ENCODE assay signal across 8 mouse cellular contexts in genomic region chr13:58402744-58403110, GRCm38 (mm10). TPM values are rescaled to one million over a fixed set of nuclear protein-coding genes. Genes with fewer than 3 reads are reported as not detected.
DNase-seq lines count a peak whose midpoint lies in the region; ATAC-seq and TF ChIP-seq lines count a peak whose summit lies in the region.

No protein-coding gene starts in this region.

- H3K9me3 ChIP-seq in embryonic facial prominence, embryonic 13.5 days, result no peaks in the 10 kb centered on the region
- H3K9me3 ChIP-seq in limb, embryonic 10.5 days (replicated peaks), result no peaks in the 10 kb centered on the region
- H3K9me3 ChIP-seq in neural tube, embryonic 13.5 days, result no peaks in the 10 kb centered on the region

- peaks cover 4% of the 10 kb centered on the region; the same call in 1 of the 2 replicates for H3K4me1 ChIP-seq in embryonic facial prominence, embryonic 13.5 days
- H3K4me1 ChIP-seq in limb, embryonic 10.5 days, result 0 out of 2 replicates have a peak, but pooled peaks cover 8% of the 10 kb centered on the region
- H3K4me1 ChIP-seq in neural tube, embryonic 13.5 days (replicated peaks), result peaks cover 18% of the 10 kb centered on the region

- no peaks in the 10 kb centered on the region for H3K27me3 ChIP-seq in embryonic facial prominence, embryonic 13.5 days
- no peaks in the 10 kb centered on the region for H3K27me3 ChIP-seq in limb, embryonic 10.5 days (ENCODE audit: low read depth, poor library complexity, severe bottlenecking)
- H3K27me3 ChIP-seq in neural tube, embryonic 13.5 days, result no peaks in the 10 kb centered on the region

- ATAC-seq in embryonic facial prominence, embryonic 13.5 days (ENCODE audit: insufficient number of reproducible peaks, insufficient read depth, low FRiP score, low TSS enrichment, low read depth), result no peak; the same call in 1 of the 2 replicates
- ATAC-seq in neural tube, embryonic 13.5 days (ENCODE audit: low read depth), result peak; percentile 67

- peak overlapping the region; percentile 99 for H3K27ac ChIP-seq in left cerebral cortex, adult 2 months
- peak overlapping the region; percentile 99 for H3K27ac ChIP-seq in embryonic facial prominence, embryonic 13.5 days
- peak overlapping the region; percentile 100 for H3K27ac ChIP-seq in limb, embryonic 10.5 days
- peak overlapping the region; percentile 100 for H3K27ac ChIP-seq in neural tube, embryonic 13.5 days (replicated peaks)

- H3K4me2 ChIP-seq in embryonic facial prominence, embryonic 13.5 days, result peak overlapping the region; percentile 58
- H3K4me2 ChIP-seq in neural tube, embryonic 13.5 days, result peak overlapping the region; percentile 57

- no peak for TF ChIP-seq CTCF in left cerebral cortex, adult 2 months (IDR thresholded peaks at IDR 0.05)

- H3K9ac ChIP-seq in embryonic facial prominence, embryonic 13.5 days, result peak overlapping the region; percentile 96
- peak overlapping the region; percentile 100 for H3K9ac ChIP-seq in neural tube, embryonic 13.5 days

- under 1% methylated on average over 36 of the region's 48 CpGs for WGBS in embryonic facial prominence, embryonic 13.5 days
- WGBS in limb, embryonic 10.5 days, result under 1% methylated on average over 47 of the region's 48 CpGs
- WGBS in neural tube, embryonic 13.5 days, result under 1% methylated on average over 34 of the region's 48 CpGs

- DNase-seq in left cerebral cortex, adult 2 months (ENCODE audit: extremely low spot score in 1 of 2, low spot score in 2 of 2), result no peak
- DNase-seq in left cerebral cortex, adult 18-20 months (ENCODE audit: low spot score in 2 of 2), result no peak
- no peak for DNase-seq in limb, embryonic 10.5 days (ENCODE audit: low spot score)
- no peak for DNase-seq in left cerebral cortex, postnatal 10 days (ENCODE audit: extremely low spot score in 1 of 2, low spot score in 2 of 2)
- no peak for DNase-seq in frontal cortex, adult 2 months (ENCODE audit: extremely low spot score in 1 of 2, low spot score in 1 of 2)
- no peak for DNase-seq in urinary bladder, postnatal 4 days (ENCODE audit: low spot score in 2 of 2)

- peaks cover 4% of the 10 kb centered on the region for H3K36me3 ChIP-seq in embryonic facial prominence, embryonic 13.5 days
- peaks cover 39% of the 10 kb centered on the region for H3K36me3 ChIP-seq in limb, embryonic 10.5 days
- H3K36me3 ChIP-seq in neural tube, embryonic 13.5 days, result peaks cover 12% of the 10 kb centered on the region

- H3K4me3 ChIP-seq in left cerebral cortex, adult 2 months, result peak overlapping the region; percentile 91
- H3K4me3 ChIP-seq in embryonic facial prominence, embryonic 13.5 days, result peak overlapping the region; percentile 79
- peak overlapping the region; percentile 97 for H3K4me3 ChIP-seq in limb, embryonic 10.5 days
- peak overlapping the region; percentile 79 for H3K4me3 ChIP-seq in neural tube, embryonic 13.5 days

- intact Hi-C loops in left cerebral cortex, adult 2 months (cut with DNase I), result loop anchor here (1.0 to 5.0 kb wide), 2 partner anchors 187 to 245 kb away; partner anchors contain the start of gene Idnk
- intact Hi-C loops in left cerebral cortex, postnatal 10 days (cut with DNase I), result loop anchor here (5.0 kb wide), 2 partner anchors 140 to 185 kb away; no protein-coding TSS in a partner anchor

RNA-seq across cellular contexts. Expression of gene Hnrnpk, which starts 0.4 kb away (rescaled TPM):
- 100 to 1,000 TPM; 566 to 576 TPM for total RNA-seq in left cerebral cortex, adult 2 months (2021)
- 100 to 1,000 TPM; 599 to 626 TPM for total RNA-seq in left cerebral cortex, adult 18-20 months (2021)
- 1,653 and 1,754 TPM in 2 replicates for polyA plus RNA-seq in embryonic facial prominence, embryonic 13.5 days (2015; fragmentation: Nextera tagmentation; extraction: Ambion mirVana)
- 1,833 and 2,064 TPM in 2 replicates for polyA plus RNA-seq in limb, embryonic 10.5 days (2016; fragmentation: Nextera tagmentation; extraction: Ambion mirVana)
- 1,581 and 1,759 TPM in 2 replicates for polyA plus RNA-seq in neural tube, embryonic 13.5 days (2015; fragmentation: Nextera tagmentation; extraction: Ambion mirVana)
- total RNA-seq in left cerebral cortex, postnatal 10 days (2021), result 100 to 1,000 TPM; 729 to 758 TPM
- polyA plus RNA-seq in frontal cortex, adult 2 months (2012; rRNA removed), result 394 and 489 TPM in 2 replicates

RNA-seq across cellular contexts. Expression of gene Rmi1, which starts 0.7 kb away (rescaled TPM):
- total RNA-seq in left cerebral cortex, adult 2 months (2021), result 10 to 100 TPM; 13.4 to 15.9 TPM
- 10 to 100 TPM; 12.8 to 15.5 TPM for total RNA-seq in left cerebral cortex, adult 18-20 months (2021)
- 24.7 and 25.9 TPM in 2 replicates for polyA plus RNA-seq in embryonic facial prominence, embryonic 13.5 days (2015; fragmentation: Nextera tagmentation; extraction: Ambion mirVana)
- 27.6 and 30.9 TPM in 2 replicates for polyA plus RNA-seq in limb, embryonic 10.5 days (2016; fragmentation: Nextera tagmentation; extraction: Ambion mirVana)
- polyA plus RNA-seq in neural tube, embryonic 13.5 days (2015; fragmentation: Nextera tagmentation; extraction: Ambion mirVana), result 23.1 and 23.6 TPM in 2 replicates
- 10 to 100 TPM; 14.5 to 14.7 TPM for total RNA-seq in left cerebral cortex, postnatal 10 days (2021)
- 12.8 and 13.0 TPM in 2 replicates for polyA plus RNA-seq in frontal cortex, adult 2 months (2012; rRNA removed)

RNA-seq across cellular contexts. Expression of gene 2210016F16Rik, which starts 17.7 kb away (rescaled TPM):
- 1 to 10 TPM; 7.1 to 7.4 TPM for total RNA-seq in left cerebral cortex, adult 2 months (2021)
- total RNA-seq in left cerebral cortex, adult 18-20 months (2021), result 1 to 10 TPM; 7.8 to 8.0 TPM
- 25.6 and 26.3 TPM in 2 replicates for polyA plus RNA-seq in embryonic facial prominence, embryonic 13.5 days (2015; fragmentation: Nextera tagmentation; extraction: Ambion mirVana)
- 23.5 and 24.5 TPM in 2 replicates for polyA plus RNA-seq in limb, embryonic 10.5 days (2016; fragmentation: Nextera tagmentation; extraction: Ambion mirVana)
- polyA plus RNA-seq in neural tube, embryonic 13.5 days (2015; fragmentation: Nextera tagmentation; extraction: Ambion mirVana), result 24.8 and 26.4 TPM in 2 replicates
- total RNA-seq in left cerebral cortex, postnatal 10 days (2021), result 1 to 10 TPM; 4.7 to 5.6 TPM
- 8.2 and 8.5 TPM in 2 replicates for polyA plus RNA-seq in frontal cortex, adult 2 months (2012; rRNA removed)

RNA-seq across cellular contexts. Expression of gene Kif27, which starts 43.8 kb away (rescaled TPM):
- 1 to 10 TPM; 2.4 to 3.5 TPM for total RNA-seq in left cerebral cortex, adult 2 months (2021)
- 1 to 10 TPM; 3.6 to 3.8 TPM for total RNA-seq in left cerebral cortex, adult 18-20 months (2021)
- polyA plus RNA-seq in embryonic facial prominence, embryonic 13.5 days (2015; fragmentation: Nextera tagmentation; extraction: Ambion mirVana), result 0.73 and 0.98 TPM in 2 replicates
- polyA plus RNA-seq in limb, embryonic 10.5 days (2016; fragmentation: Nextera tagmentation; extraction: Ambion mirVana), result 0.58 and 0.78 TPM in 2 replicates
- polyA plus RNA-seq in neural tube, embryonic 13.5 days (2015; fragmentation: Nextera tagmentation; extraction: Ambion mirVana), result 1.2 and 1.3 TPM in 2 replicates
- 1 to 10 TPM; 2.0 to 3.6 TPM for total RNA-seq in left cerebral cortex, postnatal 10 days (2021)
- 1.5 and 1.7 TPM in 2 replicates for polyA plus RNA-seq in frontal cortex, adult 2 months (2012; rRNA removed)
